Mouse (Mus musculus) embryonic facial prominence, embryonic 13.5 days (tissue): ENCODE results near the gene Krit1. TPM values are rescaled to one million over a fixed set of nuclear protein-coding genes. Genes with fewer than 3 reads are reported as not detected.
A peak's percentile ranks its signal among the peaks of the same experiment; 100 is the strongest.
"Not testable (repeated sequence)": the region's sequence is repeated elsewhere in the genome, so short reads cannot be mapped to it uniquely, and the experiment has no call there.

Experiments used
- ATAC-seq: fragments of 200-750 bp; cut with Nextera tagmentation; 2 replicates; pipeline ENCODE4 v1.8.0; 2017; ENCODE audit warnings: low read depth; ENCODE audit not compliant: insufficient number of reproducible peaks, insufficient read depth, low FRiP score, low TSS enrichment
- H3K27ac ChIP-seq: fragments of 300-500 bp; sonication (generic); 2 replicates; pipeline ENCODE4 v1.5.1; 2015; ENCODE audit warnings: moderate library complexity, mild to moderate bottlenecking, inconsistent platforms
- H3K27me3 ChIP-seq: fragments of 300-500 bp; sonication (generic); 2 replicates; pipeline ENCODE4 v1.6.1; 2015; ENCODE audit warnings: mild to moderate bottlenecking, inconsistent platforms
- H3K36me3 ChIP-seq: fragments of 300-500 bp; sonication (generic); 2 replicates; pipeline ENCODE4 v1.6.1; 2015; ENCODE audit warnings: mild to moderate bottlenecking, inconsistent platforms
- H3K4me1 ChIP-seq: fragments of 300-500 bp; sonication (generic); 2 replicates; pipeline ENCODE4 v1.6.1; 2015; ENCODE audit warnings: inconsistent platforms
- H3K4me2 ChIP-seq: fragments of 300-500 bp; sonication (generic); 2 replicates; pipeline ENCODE4 v1.6.1; 2015; ENCODE audit warnings: moderate library complexity, mild to moderate bottlenecking, inconsistent platforms
- H3K4me3 ChIP-seq: fragments of 300-500 bp; sonication (generic); 2 replicates; pipeline ENCODE4 v1.5.1; 2015; ENCODE audit warnings: mild to moderate bottlenecking, inconsistent platforms
- H3K9ac ChIP-seq: fragments of 300-500 bp; sonication (generic); 2 replicates; pipeline ENCODE4 v1.6.1; 2015; ENCODE audit warnings: mild to moderate bottlenecking, inconsistent platforms
- H3K9me3 ChIP-seq: fragments of 300-500 bp; sonication (generic); 2 replicates; pipeline ENCODE4 v1.6.1; 2016; ENCODE audit warnings: inconsistent platforms
- WGBS: fragments of 180-500 bp; shearing (Covaris S2); methylation state at CpG from one replicate; pipeline ENCODE4 v1.1.7; 2015; ENCODE audit warnings: mixed read lengths; 5-methylcytosine and 5-hydroxymethylcytosine counted together
- polyA plus RNA-seq: library from polyadenylated mRNA; unstranded; fragments of >200 nt; fragmentation: Nextera tagmentation; extraction: Ambion mirVana; gene quantifications from 2 replicates; pipeline ENCODE4 v1.2.1, GENCODE M21; 2015

Krit1 gene
- 58.7 and 65.7 TPM in 2 replicates for polyA plus RNA-seq

DNA sequence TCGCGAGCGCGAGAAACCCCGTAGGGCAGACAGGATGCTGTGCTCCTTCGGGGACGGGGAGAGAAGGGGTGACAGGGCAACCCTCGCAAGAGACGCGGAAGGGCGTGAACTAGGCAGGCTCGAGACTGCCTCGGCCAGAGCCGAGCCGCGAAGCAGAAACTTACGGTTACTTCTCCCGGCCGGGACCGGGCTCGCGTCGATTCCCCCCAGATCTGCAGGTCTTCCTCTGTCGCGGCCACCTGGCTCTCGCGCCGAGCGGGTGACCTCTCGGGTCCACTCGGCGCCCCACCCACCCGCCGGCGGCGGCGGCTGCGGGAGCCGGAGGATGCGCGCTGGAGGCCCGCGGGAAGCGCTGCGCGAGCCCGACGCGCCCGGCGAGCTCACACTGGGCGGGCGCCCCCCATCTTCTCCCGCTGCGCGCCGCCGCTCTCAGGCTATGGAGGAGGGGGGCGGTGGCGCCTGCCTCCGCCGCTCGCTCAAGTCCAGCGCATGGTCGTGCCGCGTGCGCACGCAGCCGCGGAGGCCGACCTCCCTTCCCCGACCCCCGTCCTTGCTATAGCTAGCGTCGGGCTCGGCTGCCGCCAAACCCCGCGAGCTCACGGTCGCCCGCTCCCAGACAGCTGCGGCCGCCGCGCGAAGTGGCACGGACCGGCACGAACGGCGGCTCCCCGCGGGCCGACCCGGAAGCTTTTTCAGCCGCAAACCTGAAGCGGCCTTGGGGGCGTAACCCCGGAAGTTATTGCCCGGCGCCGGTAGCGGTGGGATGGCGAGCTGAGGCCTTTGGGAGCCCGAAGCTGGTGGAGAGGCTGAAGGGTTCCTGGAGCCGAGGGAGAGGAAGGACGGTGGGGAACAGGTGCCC is at the start of gene Krit1, which contains the start of gene Ankib1:
Gene Krit1 (plus strand): TSS at position 752 of the 859 bp plus-strand sequence.
Gene Ankib1 (minus strand): TSS at position 493 of the 859 bp plus-strand sequence.
- H3K9ac ChIP-seq = peak within 1 kb of the TSS; percentile 89
- peak; percentile 93 for ATAC-seq
- H3K36me3 ChIP-seq = no peaks in the 10 kb centered on the region
- H3K4me1 ChIP-seq = peaks cover 12% of the 10 kb centered on the region
- H3K27me3 ChIP-seq = no peaks in the 10 kb centered on the region
- H3K4me3 ChIP-seq = peak within 1 kb of the TSS; percentile 87
- peak within 1 kb of the TSS; percentile 91 for H3K27ac ChIP-seq
- H3K4me2 ChIP-seq = peak within 1 kb of the TSS; percentile 88
- no peaks in the 10 kb centered on the region for H3K9me3 ChIP-seq
- under 1% methylated on average over 83 of the region's 109 CpGs for WGBS

DNA sequence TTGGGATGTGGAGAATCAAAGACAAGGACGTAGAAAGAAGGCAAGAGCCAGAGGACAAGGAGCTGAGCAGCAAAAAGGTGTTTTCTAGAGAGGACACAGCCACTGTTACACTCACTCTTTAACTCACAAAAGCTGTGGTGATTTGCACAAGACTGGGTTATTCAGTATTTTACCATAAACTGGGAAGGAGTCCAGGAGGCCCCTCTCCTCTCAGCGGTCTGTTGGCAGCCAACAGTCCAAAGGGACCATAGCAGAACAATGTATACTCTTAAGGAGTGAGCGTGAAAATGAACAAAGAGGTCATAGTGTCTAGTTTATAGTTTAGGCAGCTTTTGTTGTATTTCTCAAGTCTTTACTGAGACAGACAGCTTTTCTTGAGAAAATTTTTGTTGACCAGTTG is 31.5 kb upstream of the Krit1 start:
- H3K27me3 ChIP-seq = no peaks in the 10 kb centered on the region
- H3K4me3 ChIP-seq = no peak overlapping the region
- H3K4me2 ChIP-seq = no peak overlapping the region
- WGBS = 74% methylated on average over 3 of the region's 3 CpGs
- 0 out of 2 replicates have a peak, but pooled peaks cover 3% of the 10 kb centered on the region for H3K4me1 ChIP-seq
- H3K36me3 ChIP-seq = peaks cover 5% of the 10 kb centered on the region; the same call in 1 of the 2 replicates
- ATAC-seq = no peak
- 0 out of 2 replicates have a peak overlapping the region, but pooled peaks have one; percentile 44 for H3K27ac ChIP-seq
- H3K9me3 ChIP-seq = no peaks in the 10 kb centered on the region
- no peak overlapping the region for H3K9ac ChIP-seq

DNA sequence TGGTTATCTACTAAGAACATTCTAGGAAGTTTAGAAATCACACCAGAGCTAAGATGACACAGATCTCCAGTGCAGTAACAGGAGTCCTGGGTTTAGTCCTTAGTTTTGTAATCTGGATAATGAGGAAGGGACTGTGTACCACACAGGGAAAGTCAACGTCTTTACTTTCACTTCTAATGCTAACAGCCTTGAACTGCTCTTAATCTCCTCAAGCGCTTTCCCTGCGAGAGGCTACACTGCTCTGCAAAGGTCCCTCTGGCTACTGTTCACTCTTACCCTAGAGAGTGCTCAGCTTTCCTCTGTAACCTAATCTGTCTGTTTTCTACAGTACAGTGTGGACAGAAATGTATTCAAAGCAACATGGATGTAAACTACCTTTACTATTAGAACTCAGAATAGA is 31.0 kb upstream of the Krit1 start:
- H3K4me3 ChIP-seq = no peak overlapping the region
- no peaks in the 10 kb centered on the region for H3K36me3 ChIP-seq
- H3K9me3 ChIP-seq = no peaks in the 10 kb centered on the region
- H3K27ac ChIP-seq = 0 out of 2 replicates have a peak overlapping the region, but pooled peaks have one; percentile 44
- H3K9ac ChIP-seq = no peak overlapping the region
- no peaks in the 10 kb centered on the region for H3K27me3 ChIP-seq
- no peak for ATAC-seq
- no peak overlapping the region for H3K4me2 ChIP-seq
- H3K4me1 ChIP-seq = 0 out of 2 replicates have a peak, but pooled peaks cover 3% of the 10 kb centered on the region
- 58% methylated on average over 3 of the region's 3 CpGs for WGBS

DNA sequence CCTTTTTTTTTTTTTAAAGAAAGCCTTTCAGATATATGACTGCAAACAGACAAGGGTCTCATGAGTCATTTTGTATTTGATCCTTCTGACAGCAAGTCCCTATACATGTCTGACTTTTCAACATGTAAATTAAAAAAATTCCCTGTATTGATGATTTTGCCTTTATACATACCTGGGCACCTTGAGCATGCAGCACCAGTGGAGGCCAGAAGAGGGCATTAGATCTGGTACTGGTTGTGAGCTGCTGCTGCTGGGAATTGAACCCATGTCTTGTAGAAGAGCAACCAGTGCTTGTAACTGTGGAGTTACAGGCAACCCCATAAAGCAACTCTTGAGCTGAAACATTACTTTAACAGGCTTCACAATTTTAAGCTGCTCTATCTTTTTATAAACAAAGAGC is 20.3 kb upstream of the Krit1 start:
- Histone ChIP-seq H3K27me3 (no peaks in the 10 kb centered on the region), H3K4me2 (no peak overlapping the region), H3K9ac (no peak overlapping the region), H3K9me3 (no peaks in the 10 kb centered on the region), H3K27ac (no peak overlapping the region), H3K4me1 (no peaks in the 10 kb centered on the region), H3K36me3 (no peaks in the 10 kb centered on the region), H3K4me3 (no peak overlapping the region)
- ATAC-seq = no peak

DNA sequence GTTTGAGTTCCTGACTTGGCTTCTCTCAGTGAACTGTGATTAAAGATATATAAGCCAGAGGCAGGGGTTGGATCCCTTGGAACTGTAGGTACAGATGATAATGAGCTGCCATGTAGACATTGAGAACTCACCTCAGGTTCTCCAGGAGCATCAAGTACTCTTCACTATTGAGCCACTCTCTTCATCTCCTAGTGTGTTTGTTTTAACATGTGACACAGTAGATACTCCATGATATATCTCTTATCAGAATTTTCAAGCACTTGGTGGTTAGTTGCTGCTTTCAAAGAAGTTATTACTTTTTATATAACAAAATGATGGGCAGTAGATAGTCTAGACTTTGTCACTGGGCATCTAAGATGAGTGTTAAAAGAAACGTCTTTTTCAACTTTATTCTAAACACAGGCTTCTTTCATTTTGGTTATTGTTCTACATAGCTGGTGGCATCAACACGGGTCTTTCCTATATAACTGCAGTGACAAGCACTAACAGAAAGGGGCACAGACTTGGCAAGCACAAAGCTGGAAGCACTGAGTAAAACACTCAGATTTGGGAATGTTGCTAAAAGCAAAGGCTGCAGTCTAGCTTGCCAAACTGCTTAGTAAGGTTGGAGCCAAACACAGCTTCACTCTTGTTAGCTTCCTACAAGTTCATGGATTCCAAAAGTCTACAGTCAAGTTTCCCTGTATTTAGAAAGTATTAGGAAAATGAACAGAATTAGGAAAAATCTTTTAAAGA is 18.9 kb upstream of the Krit1 start:
- WGBS = 92% methylated on average over 2 of the region's 2 CpGs
- no peak overlapping the region for H3K4me2 ChIP-seq
- no peak overlapping the region for H3K4me3 ChIP-seq
- no peak overlapping the region for H3K9ac ChIP-seq
- no peaks in the 10 kb centered on the region for H3K27me3 ChIP-seq
- no peaks in the 10 kb centered on the region for H3K9me3 ChIP-seq
- H3K36me3 ChIP-seq = no peaks in the 10 kb centered on the region
- H3K4me1 ChIP-seq = no peaks in the 10 kb centered on the region
- ATAC-seq = no peak
- no peak overlapping the region for H3K27ac ChIP-seq

DNA sequence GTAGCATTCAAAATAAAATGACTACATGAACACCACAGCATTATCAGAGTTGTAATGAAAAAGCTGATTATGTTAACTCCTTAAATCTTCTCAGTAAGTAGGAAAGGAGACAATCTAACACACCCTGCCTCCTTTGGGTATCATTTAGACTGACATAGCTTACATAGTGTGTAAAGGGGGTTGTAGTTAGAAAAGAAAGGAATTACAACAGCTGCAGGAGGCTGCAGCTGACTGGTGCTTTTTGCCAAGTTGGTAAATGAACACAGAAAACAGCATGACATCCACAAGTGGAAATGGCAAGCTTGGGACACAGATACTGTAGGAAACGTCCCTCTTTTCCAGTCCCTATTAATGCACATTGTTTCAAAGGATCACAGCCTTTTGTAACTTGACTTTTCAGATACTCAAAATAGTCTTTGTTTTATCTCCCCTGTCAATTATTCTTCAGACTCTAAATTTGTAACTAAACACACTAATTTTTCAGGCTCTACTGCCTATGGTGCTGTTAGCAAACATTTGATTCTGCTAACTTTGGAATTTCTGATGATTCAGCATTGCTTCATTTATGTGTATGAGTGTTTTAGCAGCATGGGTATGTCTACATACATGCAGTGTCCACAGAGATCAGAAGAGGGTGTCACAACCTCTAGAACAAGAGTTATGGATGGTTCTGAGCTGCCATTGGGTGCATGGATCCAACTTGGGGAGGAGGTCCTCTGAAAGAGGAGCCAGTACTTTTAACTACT is 18.1 kb upstream of the Krit1 start:
- H3K4me3 ChIP-seq = no peak overlapping the region
- WGBS = 55% methylated on average over 1 of the region's 1 CpGs
- no peak overlapping the region for H3K27ac ChIP-seq
- H3K4me1 ChIP-seq = no peaks in the 10 kb centered on the region
- no peaks in the 10 kb centered on the region for H3K36me3 ChIP-seq
- no peak overlapping the region for H3K4me2 ChIP-seq
- H3K9ac ChIP-seq = no peak overlapping the region
- no peaks in the 10 kb centered on the region for H3K27me3 ChIP-seq
- no peak for ATAC-seq
- H3K9me3 ChIP-seq = no peaks in the 10 kb centered on the region

DNA sequence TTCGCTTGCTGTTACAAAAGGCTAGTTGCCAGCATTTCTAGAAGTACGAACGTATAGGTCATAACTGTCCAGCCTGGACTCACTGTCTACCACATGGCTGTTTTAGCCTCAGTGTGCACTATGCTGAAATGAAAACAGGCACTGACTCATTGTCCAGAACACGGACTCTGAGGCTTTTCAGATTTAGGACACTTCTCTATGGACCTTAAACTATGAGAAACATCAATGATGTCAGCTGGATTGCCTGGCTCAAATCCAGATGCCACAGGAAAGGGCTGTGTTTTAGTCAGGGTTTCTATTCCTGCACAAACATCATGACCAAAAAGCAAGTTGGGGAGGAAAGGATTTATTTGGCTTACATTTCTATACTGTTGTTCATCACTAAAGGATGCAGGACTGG is 15.4 kb upstream of the Krit1 start:
- ATAC-seq = no peak
- H3K36me3 ChIP-seq = no peaks in the 10 kb centered on the region
- WGBS = 80% methylated on average over 4 of the region's 4 CpGs

DNA sequence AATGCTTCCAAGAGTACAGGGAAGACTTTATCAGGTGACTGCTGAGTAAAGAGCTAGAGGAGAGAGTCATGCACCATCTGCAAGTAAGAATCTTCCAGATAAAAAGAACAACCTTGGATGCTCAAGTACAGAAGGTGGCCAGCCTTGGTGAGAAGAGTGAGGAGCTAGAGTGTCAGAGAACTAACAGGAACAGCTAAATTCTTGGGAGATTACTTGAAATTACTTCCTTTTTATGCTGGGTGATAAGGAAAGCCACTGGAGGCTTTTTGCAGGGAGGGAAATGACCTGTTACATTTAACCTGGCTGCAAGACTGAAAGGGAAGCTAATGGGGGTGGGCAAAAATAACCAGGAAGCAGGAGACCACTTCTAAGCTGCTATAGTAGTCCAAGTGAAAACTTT is 11.9 kb upstream of the Krit1 start:
- no peak overlapping the region for H3K4me2 ChIP-seq
- H3K27ac ChIP-seq = no peak overlapping the region
- no peaks in the 10 kb centered on the region for H3K4me1 ChIP-seq
- no peak overlapping the region for H3K9ac ChIP-seq
- H3K4me3 ChIP-seq = no peak overlapping the region
- no peak for ATAC-seq
- no peaks in the 10 kb centered on the region for H3K27me3 ChIP-seq
- H3K9me3 ChIP-seq = no peaks in the 10 kb centered on the region
- no peaks in the 10 kb centered on the region for H3K36me3 ChIP-seq

More for the DNA sequence above, 15.4 kb upstream of the Krit1 start:
- no peaks in the 10 kb centered on the region for H3K9me3 ChIP-seq
- no peak overlapping the region for H3K9ac ChIP-seq
- no peak overlapping the region for H3K27ac ChIP-seq
- no peaks in the 10 kb centered on the region for H3K4me1 ChIP-seq
- no peak overlapping the region for H3K4me3 ChIP-seq
- H3K4me2 ChIP-seq = no peak overlapping the region
- no peaks in the 10 kb centered on the region for H3K27me3 ChIP-seq

DNA sequence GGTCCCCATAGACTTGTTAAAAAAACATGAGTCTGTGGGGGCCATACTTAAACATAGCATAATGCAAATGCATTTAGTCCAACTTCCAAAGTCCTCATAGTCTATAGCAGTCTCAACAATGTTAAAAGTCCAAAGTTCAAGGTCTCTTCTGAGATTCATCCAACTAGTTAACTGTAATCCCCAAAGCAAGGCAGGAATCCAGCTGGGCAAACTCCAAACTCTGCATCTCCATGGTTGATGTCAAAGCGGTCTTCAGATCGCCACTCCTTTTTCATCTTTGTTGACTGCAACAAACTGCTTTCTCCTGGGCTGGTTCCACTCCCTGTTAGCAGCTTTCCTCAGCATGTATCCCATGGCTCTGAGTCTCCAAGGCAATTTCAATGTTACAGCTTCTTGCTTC is 5.9 kb upstream of the Krit1 start:
- ATAC-seq, H3K9me3 ChIP-seq, H3K27me3 ChIP-seq, H3K4me2 ChIP-seq, H3K27ac ChIP-seq, H3K9ac ChIP-seq, H3K36me3 ChIP-seq, H3K4me1 ChIP-seq, H3K4me3 ChIP-seq: not testable (repeated sequence)
- 97% methylated on average over 2 of the region's 2 CpGs for WGBS

DNA sequence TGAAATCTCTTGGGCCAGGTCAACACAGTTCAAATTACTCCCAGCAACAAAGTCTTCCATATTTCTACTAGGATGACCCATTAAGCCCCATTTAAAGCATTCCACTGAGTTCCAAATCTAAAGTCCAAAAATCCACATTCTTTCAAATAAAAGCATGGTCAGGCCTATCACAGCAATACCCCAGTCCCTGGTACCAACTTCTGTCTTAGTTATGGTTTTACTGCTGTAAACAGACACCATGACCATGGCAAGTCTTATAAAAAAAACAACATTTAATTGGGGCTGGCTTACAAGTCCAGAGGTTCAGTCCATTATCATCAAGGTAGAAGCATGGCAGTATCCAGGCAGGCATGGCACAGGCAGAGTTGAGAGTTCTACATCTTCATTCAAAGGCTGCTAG is 4.3 kb upstream of the Krit1 start:
- not testable (repeated sequence) for H3K4me3 ChIP-seq, H3K9me3 ChIP-seq, H3K9ac ChIP-seq, ATAC-seq, H3K4me1 ChIP-seq, H3K36me3 ChIP-seq, H3K27me3 ChIP-seq, H3K27ac ChIP-seq, H3K4me2 ChIP-seq

DNA sequence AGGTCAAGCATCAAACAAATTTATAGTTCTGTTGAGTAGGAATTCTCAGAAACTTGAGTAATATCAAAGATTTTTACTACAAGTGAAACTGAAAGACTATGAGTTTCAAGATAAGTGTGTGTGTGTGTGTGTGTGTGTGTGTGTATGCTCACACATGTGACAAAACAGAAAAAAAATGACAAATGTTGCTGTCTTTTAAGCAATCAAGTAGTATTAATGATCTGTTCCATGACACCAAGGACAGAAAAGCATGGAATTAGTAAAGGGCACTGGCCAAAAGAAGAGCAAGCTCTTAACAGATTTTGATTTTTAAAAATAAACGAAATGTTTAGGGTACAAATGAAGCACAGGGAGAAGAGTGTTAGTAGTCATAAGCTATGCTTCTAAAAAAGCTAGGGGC is 2.9 kb upstream of the Krit1 start:
- H3K27me3 ChIP-seq = no peaks in the 10 kb centered on the region
- ATAC-seq = no peak

More for the DNA sequence above, 2.9 kb upstream of the Krit1 start:
- H3K36me3 ChIP-seq = no peaks in the 10 kb centered on the region
- peaks cover 12% of the 10 kb centered on the region for H3K4me1 ChIP-seq
- H3K9ac ChIP-seq = no peak overlapping the region
- WGBS = 89% methylated on average over 1 of the region's 1 CpGs
- H3K4me2 ChIP-seq = no peak overlapping the region
- no peaks in the 10 kb centered on the region for H3K9me3 ChIP-seq
- H3K4me3 ChIP-seq = no peak overlapping the region
- H3K27ac ChIP-seq = no peak overlapping the region
